Mouse (Mus musculus) G1E-ER4 (cell line): ENCODE measurements at regions not wholly inside any gene's neighbourhood (a gene's known extent, or its start where the extent isn't known, plus 50 kb on each side); places are given as distances from the start of the nearest gene placed in this dataset.

Source experiments
- GATA1 ChIP-seq: IDR thresholded peaks from one replicate; pipeline ENCODE4 v1.8.0; 2012; ENCODE audit warnings: low read length, inconsistent platforms

- TF ChIP-seq GATA1 = no peak
Measured at GRCm38 (mm10) chr8:8142461-8142860, 518.6 kb downstream of the Efnb2 start.

GRCm38 (mm10) chr8:8139720-8140119 is 521.3 kb downstream of the Efnb2 start:
- TF ChIP-seq GATA1 = no peak

GRCm38 (mm10) chr8:8133001-8133785 is 527.8 kb downstream of the Efnb2 start:
- no peak for TF ChIP-seq GATA1

GRCm38 (mm10) chr8:8131961-8132376 is 529.1 kb downstream of the Efnb2 start:
- TF ChIP-seq GATA1 = no peak

- no peak for TF ChIP-seq GATA1
Measured at GRCm38 (mm10) chr8:8130806-8131205, 530.2 kb downstream of the Efnb2 start.

GRCm38 (mm10) chr8:8115595-8116429 is 545.2 kb downstream of the Efnb2 start:
- TF ChIP-seq GATA1 = no peak

GRCm38 (mm10) chr8:8114604-8115003 is 546.4 kb downstream of the Efnb2 start:
- no peak for TF ChIP-seq GATA1

GRCm38 (mm10) chr8:8109785-8110350 is 551.2 kb downstream of the Efnb2 start:
- TF ChIP-seq GATA1 = no peak

- no peak for TF ChIP-seq GATA1
Measured at GRCm38 (mm10) chr8:8103492-8103891, 557.5 kb downstream of the Efnb2 start.

- TF ChIP-seq GATA1 = no peak
Measured at GRCm38 (mm10) chr8:8102010-8102727, 558.9 kb downstream of the Efnb2 start.

GRCm38 (mm10) chr8:8092551-8092950 is 568.5 kb downstream of the Efnb2 start:
- TF ChIP-seq GATA1 = no peak

GRCm38 (mm10) chr8:8084652-8085051 is 576.4 kb downstream of the Efnb2 start:
- TF ChIP-seq GATA1 = no peak

- TF ChIP-seq GATA1 = no peak
Measured at GRCm38 (mm10) chr8:8064074-8064473, 597.0 kb downstream of the Efnb2 start.

- no peak for TF ChIP-seq GATA1
Measured at GRCm38 (mm10) chr8:8054224-8054916, 606.7 kb downstream of the Efnb2 start.

GRCm38 (mm10) chr8:8051186-8051585 is 609.9 kb downstream of the Efnb2 start:
- TF ChIP-seq GATA1 = no peak
